Mouse (Mus musculus): ENCODE measurements around the gene Rho. TPM values are rescaled to one million over a fixed set of nuclear protein-coding genes. Genes with fewer than 3 reads are reported as not detected.

Gene Rho
- polyA plus RNA-seq (2016; fragmentation: Nextera tagmentation; extraction: Ambion mirVana), result 0.17 and 0.32 TPM in 2 replicates

- Histone ChIP-seq H3K9me3 (no peaks in the 10 kb centered on the region), H3K4me1 (peaks cover 7% of the 10 kb centered on the region; the same call in 1 of the 2 replicates), H3K27ac (no peak within 1 kb of the TSS), H3K9ac (no peak within 1 kb of the TSS), H3K4me3 (no peak within 1 kb of the TSS), H3K4me2 (replicated peaks) (no peak within 1 kb of the TSS), H3K36me3 (no peaks in the 10 kb centered on the region), H3K27me3 (no peaks in the 10 kb centered on the region)
- WGBS, result 83% methylated on average over 14 of the region's 14 CpGs
- ATAC-seq (ENCODE audit: insufficient number of reproducible peaks, insufficient read depth, low FRiP score, low TSS enrichment), result no peak
These were observed at the start of gene Rho for GRCm38 (mm10) chr6:115931639-115932038. TSS of gene Rho (plus strand) at chr6:115931748.

- no peak overlapping the region for H3K27ac ChIP-seq
- H3K4me2 ChIP-seq (replicated peaks), result no peak overlapping the region
- H3K9me3 ChIP-seq, result 0 out of 2 replicates have a peak, but pooled peaks cover 4% of the 10 kb centered on the region
- no peak for ATAC-seq (ENCODE audit: insufficient number of reproducible peaks, insufficient read depth, low FRiP score, low TSS enrichment)
- H3K27me3 ChIP-seq, result no peaks in the 10 kb centered on the region
- H3K36me3 ChIP-seq, result peaks cover 48% of the 10 kb centered on the region
- H3K9ac ChIP-seq, result no peak overlapping the region
- no peak overlapping the region for H3K4me3 ChIP-seq
- H3K4me1 ChIP-seq, result no peaks in the 10 kb centered on the region
These were observed 47.5 kb upstream of the Rho start for GRCm38 (mm10) chr6:115884018-115884417.

GRCm38 (mm10) chr6:115886894-115887293, 44.7 kb upstream of the Rho start:
- H3K27me3 ChIP-seq, result no peaks in the 10 kb centered on the region
- H3K27ac ChIP-seq, result no peak overlapping the region
- no peak overlapping the region for H3K9ac ChIP-seq
- H3K4me2 ChIP-seq (replicated peaks), result no peak overlapping the region
- ATAC-seq (ENCODE audit: insufficient number of reproducible peaks, insufficient read depth, low FRiP score, low TSS enrichment), result peak; percentile 44; the same call in 1 of the 2 replicates
- 0 out of 2 replicates have a peak, but pooled peaks cover 4% of the 10 kb centered on the region for H3K9me3 ChIP-seq
- 58% methylated on average over 4 of the region's 4 CpGs for WGBS
- H3K36me3 ChIP-seq, result peaks cover 45% of the 10 kb centered on the region
- H3K4me3 ChIP-seq, result no peak overlapping the region
- H3K4me1 ChIP-seq, result peaks cover 9% of the 10 kb centered on the region; the same call in 1 of the 2 replicates

GRCm38 (mm10) chr6:115888296-115888695, 43.3 kb upstream of the Rho start:
- Histone ChIP-seq H3K4me3 (no peak overlapping the region), H3K9me3 (0 out of 2 replicates have a peak, but pooled peaks cover 4% of the 10 kb centered on the region), H3K9ac (no peak overlapping the region), H3K4me1 (peaks cover 11% of the 10 kb centered on the region; the same call in 1 of the 2 replicates), H3K27ac (no peak overlapping the region), H3K4me2 (replicated peaks) (no peak overlapping the region), H3K36me3 (peaks cover 51% of the 10 kb centered on the region), H3K27me3 (no peaks in the 10 kb centered on the region)
- WGBS, result 94% methylated on average over 3 of the region's 3 CpGs
- ATAC-seq (ENCODE audit: insufficient number of reproducible peaks, insufficient read depth, low FRiP score, low TSS enrichment), result no peak

GRCm38 (mm10) chr6:115890601-115891000, 40.9 kb upstream of the Rho start:
- H3K36me3 ChIP-seq, result peaks cover 39% of the 10 kb centered on the region
- H3K27me3 ChIP-seq, result no peaks in the 10 kb centered on the region
- 0 out of 2 replicates have a peak, but pooled peaks cover 4% of the 10 kb centered on the region for H3K9me3 ChIP-seq
- no peak overlapping the region for H3K27ac ChIP-seq
- H3K4me2 ChIP-seq (replicated peaks), result no peak overlapping the region
- H3K9ac ChIP-seq, result no peak overlapping the region
- 81% methylated on average over 8 of the region's 8 CpGs for WGBS
- H3K4me3 ChIP-seq, result no peak overlapping the region
- ATAC-seq (ENCODE audit: insufficient number of reproducible peaks, insufficient read depth, low FRiP score, low TSS enrichment), result no peak
- peaks cover 11% of the 10 kb centered on the region; the same call in 1 of the 2 replicates for H3K4me1 ChIP-seq

- no peaks in the 10 kb centered on the region for H3K27me3 ChIP-seq
- H3K9ac ChIP-seq, result no peak overlapping the region
- H3K4me3 ChIP-seq, result no peak overlapping the region
- H3K4me1 ChIP-seq, result peaks cover 11% of the 10 kb centered on the region; the same call in 1 of the 2 replicates
- H3K9me3 ChIP-seq, result 0 out of 2 replicates have a peak, but pooled peaks cover 4% of the 10 kb centered on the region
- peaks cover 38% of the 10 kb centered on the region for H3K36me3 ChIP-seq
- no peak overlapping the region for H3K27ac ChIP-seq
- no peak overlapping the region for H3K4me2 ChIP-seq (replicated peaks)
- WGBS, result 70% methylated on average over 6 of the region's 6 CpGs
- no peak for ATAC-seq (ENCODE audit: insufficient number of reproducible peaks, insufficient read depth, low FRiP score, low TSS enrichment)
These were observed 40.5 kb upstream of the Rho start for GRCm38 (mm10) chr6:115891061-115891460.

- H3K27ac ChIP-seq, result no peak overlapping the region
- H3K9me3 ChIP-seq, result 0 out of 2 replicates have a peak, but pooled peaks cover 4% of the 10 kb centered on the region
- no peak overlapping the region for H3K4me3 ChIP-seq
- H3K4me1 ChIP-seq, result peaks cover 11% of the 10 kb centered on the region; the same call in 1 of the 2 replicates
- H3K27me3 ChIP-seq, result no peaks in the 10 kb centered on the region
- no peak for ATAC-seq (ENCODE audit: insufficient number of reproducible peaks, insufficient read depth, low FRiP score, low TSS enrichment)
- no peak overlapping the region for H3K4me2 ChIP-seq (replicated peaks)
- 76% methylated on average over 8 of the region's 8 CpGs for WGBS
- peaks cover 43% of the 10 kb centered on the region for H3K36me3 ChIP-seq
- H3K9ac ChIP-seq, result no peak overlapping the region
These were observed 40.0 kb upstream of the Rho start for GRCm38 (mm10) chr6:115891497-115892061.

GRCm38 (mm10) chr6:115892363-115892762, 39.2 kb upstream of the Rho start:
- no peaks in the 10 kb centered on the region for H3K27me3 ChIP-seq
- no peak overlapping the region for H3K9ac ChIP-seq
- peaks cover 42% of the 10 kb centered on the region for H3K36me3 ChIP-seq
- H3K27ac ChIP-seq, result no peak overlapping the region
- no peak overlapping the region for H3K4me3 ChIP-seq
- 74% methylated on average over 3 of the region's 3 CpGs for WGBS
- peaks cover 13% of the 10 kb centered on the region for H3K4me1 ChIP-seq
- ATAC-seq (ENCODE audit: insufficient number of reproducible peaks, insufficient read depth, low FRiP score, low TSS enrichment), result no peak
- H3K4me2 ChIP-seq (replicated peaks), result no peak overlapping the region
- H3K9me3 ChIP-seq, result 0 out of 2 replicates have a peak, but pooled peaks cover 4% of the 10 kb centered on the region

GRCm38 (mm10) chr6:115896346-115896745, 35.2 kb upstream of the Rho start:
- Histone ChIP-seq H3K27me3 (no peaks in the 10 kb centered on the region), H3K9me3 (no peaks in the 10 kb centered on the region), H3K27ac (no peak overlapping the region), H3K4me1 (peaks cover 16% of the 10 kb centered on the region), H3K4me2 (replicated peaks) (no peak overlapping the region), H3K9ac (no peak overlapping the region), H3K4me3 (no peak overlapping the region), H3K36me3 (peaks cover 19% of the 10 kb centered on the region)
- no peak for ATAC-seq (ENCODE audit: insufficient number of reproducible peaks, insufficient read depth, low FRiP score, low TSS enrichment)
- WGBS, result 54% methylated on average over 1 of the region's 1 CpGs

GRCm38 (mm10) chr6:115897117-115897516, 34.4 kb upstream of the Rho start:
- 67% methylated on average over 4 of the region's 4 CpGs for WGBS
- no peak overlapping the region for H3K27ac ChIP-seq
- H3K9ac ChIP-seq, result no peak overlapping the region

GRCm38 (mm10) chr6:115897926-115898520, 33.5 kb upstream of the Rho start:
- peaks cover 9% of the 10 kb centered on the region; the same call in 1 of the 2 replicates for H3K4me1 ChIP-seq
- no peak overlapping the region for H3K27ac ChIP-seq
- 60% methylated on average over 7 of the region's 7 CpGs for WGBS
- H3K27me3 ChIP-seq, result no peaks in the 10 kb centered on the region
- no peak overlapping the region for H3K4me2 ChIP-seq (replicated peaks)
- H3K9me3 ChIP-seq, result no peaks in the 10 kb centered on the region
- no peak overlapping the region for H3K4me3 ChIP-seq
- ATAC-seq (ENCODE audit: insufficient number of reproducible peaks, insufficient read depth, low FRiP score, low TSS enrichment), result no peak
- H3K9ac ChIP-seq, result no peak overlapping the region
- peaks cover 10% of the 10 kb centered on the region for H3K36me3 ChIP-seq

More at GRCm38 (mm10) chr6:115897117-115897516, 34.4 kb upstream of the Rho start:
- H3K4me1 ChIP-seq, result peaks cover 9% of the 10 kb centered on the region; the same call in 1 of the 2 replicates
- no peak overlapping the region for H3K4me3 ChIP-seq
- no peak for ATAC-seq (ENCODE audit: insufficient number of reproducible peaks, insufficient read depth, low FRiP score, low TSS enrichment)
- peaks cover 14% of the 10 kb centered on the region for H3K36me3 ChIP-seq
- no peaks in the 10 kb centered on the region for H3K27me3 ChIP-seq
- no peak overlapping the region for H3K4me2 ChIP-seq (replicated peaks)
- no peaks in the 10 kb centered on the region for H3K9me3 ChIP-seq

GRCm38 (mm10) chr6:115901062-115901461, 30.5 kb upstream of the Rho start:
- H3K36me3 ChIP-seq, result peaks cover 31% of the 10 kb centered on the region
- H3K4me1 ChIP-seq, result peaks cover 9% of the 10 kb centered on the region; the same call in 1 of the 2 replicates
- 31% methylated on average over 3 of the region's 3 CpGs for WGBS
- no peak overlapping the region for H3K9ac ChIP-seq
- no peak overlapping the region for H3K4me2 ChIP-seq (replicated peaks)
- H3K27ac ChIP-seq, result no peak overlapping the region
- no peaks in the 10 kb centered on the region; the same call in 1 of the 2 replicates for H3K27me3 ChIP-seq
- no peak for ATAC-seq (ENCODE audit: insufficient number of reproducible peaks, insufficient read depth, low FRiP score, low TSS enrichment)
- H3K4me3 ChIP-seq, result no peak overlapping the region
- no peaks in the 10 kb centered on the region for H3K9me3 ChIP-seq

Data from embryonic facial prominence, embryonic 12.5 days (tissue).